Mouse (Mus musculus): Measurements from ENCODE around the gene Cd84.

DNA sequence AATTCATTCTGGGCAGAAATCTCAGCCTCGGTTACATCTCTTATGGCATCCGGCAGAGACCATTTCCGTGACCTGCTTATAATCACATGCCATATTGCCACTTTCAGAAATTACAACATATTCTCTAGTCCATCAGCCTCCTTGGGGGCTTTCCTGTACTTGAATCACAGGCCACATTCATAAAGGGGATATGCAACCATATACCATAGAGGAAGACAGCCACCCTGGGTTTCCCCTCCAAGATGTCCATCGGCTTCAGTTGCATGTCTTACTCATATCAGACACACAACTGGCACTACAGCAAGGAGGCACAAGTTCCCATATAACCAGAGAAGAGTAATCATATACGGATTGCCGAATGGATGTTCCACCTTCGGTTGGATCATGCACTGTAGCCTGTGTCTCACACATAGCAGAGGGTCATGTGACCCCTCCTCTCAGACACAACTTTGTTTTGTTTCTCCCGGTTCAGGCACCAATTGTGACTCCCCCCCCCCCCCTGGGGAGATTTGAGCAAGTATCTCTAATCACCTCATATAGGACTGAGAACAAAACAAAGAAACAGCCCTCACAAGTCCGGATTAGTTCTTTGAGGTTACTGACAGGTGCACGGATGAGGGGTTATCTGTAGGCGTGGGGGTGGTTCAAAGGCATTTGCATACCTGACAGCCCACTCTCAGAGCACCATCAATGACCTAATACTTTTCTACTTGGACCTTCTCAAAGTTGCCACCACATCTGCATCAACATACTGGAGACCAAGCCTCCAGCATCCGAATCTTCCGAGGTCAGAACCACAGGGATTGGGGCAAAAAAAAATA, 76.4 kb downstream of the Cd84 start:
- TF ChIP-seq CTCF (conservative IDR thresholded peaks at IDR 0.05; ENCODE audit: insufficient read depth, insufficient read length, low read depth, low read length), result no peak
- no peak for TF ChIP-seq POLR2A (IDR thresholded peaks at IDR 0.05; ENCODE audit: low read depth, low read length)
